Mouse (Mus musculus) lung, postnatal 0 days (tissue): Measurements from ENCODE around the gene Nrip1. TPM values are rescaled to one million over a fixed set of nuclear protein-coding genes. Genes with fewer than 3 reads are reported as not detected.

Source experiments
- ATAC-seq: fragments of 200-750 bp; cut with Nextera tagmentation; 2 replicates; pipeline ENCODE4 v1.8.0; 2017; ENCODE audit warnings: moderate library complexity
- DNase-seq: peaks from one replicate; pipeline ENCODE4 v3.0.0-alpha.2; 2016; ENCODE audit warnings: low spot score
- H3K27ac ChIP-seq: fragments of 300-500 bp; sonication (generic); 2 replicates; pipeline ENCODE4 v1.5.1; 2014; ENCODE audit warnings: antibody characterized with exemption, mild to moderate bottlenecking, low read length, mixed read lengths
- H3K27me3 ChIP-seq: fragments of 300-500 bp; sonication (generic); replicated peaks from 2 replicates; pipeline ENCODE4 v1.6.1; 2014; ENCODE audit warnings: low read length, mixed read lengths; ENCODE audit not compliant: insufficient read depth
- H3K36me3 ChIP-seq: fragments of 300-500 bp; sonication (generic); 2 replicates; pipeline ENCODE4 v1.6.1; 2014; ENCODE audit warnings: low read length, mixed read lengths; ENCODE audit not compliant: insufficient read depth
- H3K4me1 ChIP-seq: fragments of 300-500 bp; sonication (generic); 2 replicates; pipeline ENCODE4 v1.6.1; 2014; ENCODE audit warnings: antibody characterized with exemption, low read depth, low read length, mixed read lengths; ENCODE audit not compliant: insufficient read depth
- H3K4me2 ChIP-seq: fragments of 300-500 bp; sonication (generic); replicated peaks from 2 replicates; pipeline ENCODE4 v1.6.1; 2014; ENCODE audit warnings: low read depth, mild to moderate bottlenecking, low read length, moderate library complexity, mixed read lengths
- H3K4me3 ChIP-seq: fragments of 300-500 bp; sonication (generic); 2 replicates; pipeline ENCODE4 v1.5.1; 2014; ENCODE audit warnings: low read depth, low read length
- H3K9ac ChIP-seq: fragments of 300-500 bp; sonication (generic); replicated peaks from 2 replicates; pipeline ENCODE4 v1.6.1; 2014; ENCODE audit warnings: low read depth, mild to moderate bottlenecking
- H3K9me3 ChIP-seq: fragments of 300-500 bp; sonication (generic); 2 replicates; pipeline ENCODE4 v1.6.1; 2016; ENCODE audit warnings: low read length, mixed read lengths
- CTCF ChIP-seq: IDR thresholded peaks from 2 replicates; pipeline ENCODE4 v1.5.1; 2016; ENCODE audit warnings: antibody characterized with exemption, mild to moderate bottlenecking
- EP300 ChIP-seq: IDR thresholded peaks from 2 replicates; pipeline ENCODE4 v1.6.1; 2016; ENCODE audit warnings: antibody characterized with exemption, mild to moderate bottlenecking, control low read depth
- WGBS: fragments of 180-500 bp; shearing (Covaris S2); extraction: QIAGEN DNeasy Blood & Tissue Kit; methylation state at CpG from one replicate; pipeline ENCODE4 v1.1.7; 2014; 5-methylcytosine and 5-hydroxymethylcytosine counted together
- polyA plus RNA-seq: library from polyadenylated mRNA; unstranded; fragments of >200 nt; fragmentation: Nextera tagmentation; extraction: Ambion mirVana; gene quantifications from 2 replicates; pipeline ENCODE4 v1.2.1, GENCODE M21; 2015

The Nrip1 gene
- polyA plus RNA-seq, 1 experiment from 2014 or later, result 25.3 TPM

GRCm38 (mm10) chr16:76323594-76324307 is 49.9 kb downstream of the Nrip1 start:
- no peaks in the 10 kb centered on the region for H3K27me3 ChIP-seq
- 0 out of 2 replicates have a peak, but pooled peaks have one; percentile 14 for ATAC-seq
- no peak overlapping the region for H3K9ac ChIP-seq
- no peak for DNase-seq
- 70% methylated on average over 4 of the region's 4 CpGs for WGBS
- TF ChIP-seq EP300 (no peak), CTCF (no peak)
- no peak overlapping the region for H3K27ac ChIP-seq
- no peaks in the 10 kb centered on the region for H3K9me3 ChIP-seq
- H3K4me2 ChIP-seq, result no peak overlapping the region
- H3K4me3 ChIP-seq, result no peak overlapping the region
- peaks cover 8% of the 10 kb centered on the region; the same call in 1 of the 2 replicates for H3K4me1 ChIP-seq
- no peaks in the 10 kb centered on the region for H3K36me3 ChIP-seq

GRCm38 (mm10) chr16:76323141-76323540 is 50.5 kb downstream of the Nrip1 start:
- Histone ChIP-seq H3K4me1 (peaks cover 8% of the 10 kb centered on the region; the same call in 1 of the 2 replicates), H3K36me3 (no peaks in the 10 kb centered on the region), H3K4me2 (no peak overlapping the region), H3K27me3 (no peaks in the 10 kb centered on the region), H3K9ac (no peak overlapping the region), H3K4me3 (no peak overlapping the region), H3K27ac (no peak overlapping the region), H3K9me3 (no peaks in the 10 kb centered on the region)
- no peak for ATAC-seq
- WGBS, result 96% methylated on average over 2 of the region's 2 CpGs
- no peak for TF ChIP-seq EP300
- no peak for DNase-seq

- TF ChIP-seq CTCF, result no peak
- no peak for TF ChIP-seq EP300
- peaks cover 8% of the 10 kb centered on the region; the same call in 1 of the 2 replicates for H3K4me1 ChIP-seq
- no peak overlapping the region for H3K4me3 ChIP-seq
- H3K4me2 ChIP-seq, result no peak overlapping the region; the same call in 1 of the 2 replicates
- ATAC-seq (no peak), DNase-seq (no peak)
- no peaks in the 10 kb centered on the region for H3K36me3 ChIP-seq
- H3K27ac ChIP-seq, result no peak overlapping the region
- no peak overlapping the region for H3K9ac ChIP-seq
- 27% methylated on average over 11 of the region's 11 CpGs for WGBS
- H3K9me3 ChIP-seq, result no peaks in the 10 kb centered on the region
- H3K27me3 ChIP-seq, result no peaks in the 10 kb centered on the region
Measured at GRCm38 (mm10) chr16:76321527-76322165, 52.0 kb downstream of the Nrip1 start.

GRCm38 (mm10) chr16:76320118-76320473 is 53.5 kb downstream of the Nrip1 start:
- 73% methylated on average over 5 of the region's 5 CpGs for WGBS
- DNase-seq (no peak), ATAC-seq (no peak)
- no peak overlapping the region for H3K9ac ChIP-seq
- H3K27ac ChIP-seq, result no peak overlapping the region
- no peaks in the 10 kb centered on the region for H3K36me3 ChIP-seq
- H3K27me3 ChIP-seq, result no peaks in the 10 kb centered on the region
- TF ChIP-seq EP300, result no peak
- TF ChIP-seq CTCF, result no peak
- peaks cover 8% of the 10 kb centered on the region; the same call in 1 of the 2 replicates for H3K4me1 ChIP-seq
- no peak overlapping the region for H3K4me3 ChIP-seq
- no peak overlapping the region for H3K4me2 ChIP-seq
- no peaks in the 10 kb centered on the region for H3K9me3 ChIP-seq

GRCm38 (mm10) chr16:76319364-76320117 is 54.1 kb downstream of the Nrip1 start:
- Histone ChIP-seq H3K27ac (no peak overlapping the region), H3K27me3 (no peaks in the 10 kb centered on the region), H3K36me3 (no peaks in the 10 kb centered on the region), H3K4me3 (no peak overlapping the region), H3K9me3 (no peaks in the 10 kb centered on the region), H3K4me1 (peaks cover 8% of the 10 kb centered on the region; the same call in 1 of the 2 replicates), H3K4me2 (no peak overlapping the region), H3K9ac (no peak overlapping the region)
- no peak for DNase-seq
- no peak for ATAC-seq
- WGBS, result 49% methylated on average over 11 of the region's 11 CpGs
- TF ChIP-seq CTCF (no peak), EP300 (no peak)

- peaks cover 8% of the 10 kb centered on the region; the same call in 1 of the 2 replicates for H3K4me1 ChIP-seq
- 81% methylated on average over 13 of the region's 13 CpGs for WGBS
- ATAC-seq (no peak), DNase-seq (no peak)
- H3K4me3 ChIP-seq, result no peak overlapping the region
- no peaks in the 10 kb centered on the region for H3K9me3 ChIP-seq
- H3K27ac ChIP-seq, result no peak overlapping the region
- no peaks in the 10 kb centered on the region for H3K27me3 ChIP-seq
- no peak for TF ChIP-seq CTCF
- TF ChIP-seq EP300, result no peak
- no peak overlapping the region for H3K9ac ChIP-seq
- no peak overlapping the region for H3K4me2 ChIP-seq
- H3K36me3 ChIP-seq, result no peaks in the 10 kb centered on the region
Measured at GRCm38 (mm10) chr16:76318331-76318922, 55.2 kb downstream of the Nrip1 start.
